Mouse (Mus musculus): ENCODE data around the gene Traf5. TPM values are rescaled to one million over a fixed set of nuclear protein-coding genes. Genes with fewer than 3 reads are reported as not detected.

The Traf5 gene
- 5.0 and 9.7 TPM in 2 replicates for polyA plus RNA-seq (2012; rRNA removed)

- peak within 1 kb of the TSS; percentile 87 for H3K27ac ChIP-seq (ENCODE audit: insufficient read depth, low read depth, low read length)
- H3K36me3 ChIP-seq (ENCODE audit: control insufficient read depth, insufficient read depth, low read length) = no peaks in the 10 kb centered on the region
- no peaks in the 10 kb centered on the region for H3K27me3 ChIP-seq (ENCODE audit: control insufficient read depth, insufficient read depth, low read length)
- under 1% methylated on average over 63 of the region's 63 CpGs for WGBS
- TF ChIP-seq POLR2A (IDR thresholded peaks at IDR 0.05; ENCODE audit: low read depth, low read length) (peak; percentile 60), CTCF (IDR thresholded peaks at IDR 0.05; ENCODE audit: extremely low read depth, insufficient read length, insufficient replicate concordance, low read depth, low read length) (no peak)
- peaks cover 6% of the 10 kb centered on the region for H3K4me1 ChIP-seq (ENCODE audit: control insufficient read depth, insufficient read depth, insufficient read length, low read length)
- H3K4me3 ChIP-seq (ENCODE audit: low read depth, low read length) = peak within 1 kb of the TSS; percentile 82
Measured at GRCm38 (mm10) chr1:192091806-192092772, at the start of gene Traf5. Gene Traf5, minus strand, starts transcription at chr1:192092559.

GRCm38 (mm10) chr1:192140313-192140712 is 48.0 kb upstream of the Traf5 start:
- Histone ChIP-seq H3K4me3 (ENCODE audit: low read depth, low read length) (no peak overlapping the region), H3K27ac (ENCODE audit: insufficient read depth, low read depth, low read length) (no peak overlapping the region), H3K27me3 (ENCODE audit: control insufficient read depth, insufficient read depth, low read length) (no peaks in the 10 kb centered on the region), H3K4me1 (ENCODE audit: control insufficient read depth, insufficient read depth, insufficient read length, low read length) (no peaks in the 10 kb centered on the region), H3K36me3 (ENCODE audit: control insufficient read depth, insufficient read depth, low read length) (0 out of 2 replicates have a peak, but pooled peaks cover 1% of the 10 kb centered on the region)
- TF ChIP-seq POLR2A (IDR thresholded peaks at IDR 0.05; ENCODE audit: low read depth, low read length) = no peak
- no peak for TF ChIP-seq CTCF (IDR thresholded peaks at IDR 0.05; ENCODE audit: extremely low read depth, insufficient read length, insufficient replicate concordance, low read depth, low read length)
- WGBS = 93% methylated on average over 2 of the region's 2 CpGs

GRCm38 (mm10) chr1:192137926-192138910 is 45.9 kb upstream of the Traf5 start, which contains the start of gene Rcor3:
Gene Rcor3, minus strand, starts transcription at chr1:192138062.
- Histone ChIP-seq H3K27ac (ENCODE audit: insufficient read depth, low read depth, low read length) (peak within 1 kb of the TSS; percentile 89), H3K4me1 (ENCODE audit: control insufficient read depth, insufficient read depth, insufficient read length, low read length) (no peaks in the 10 kb centered on the region), H3K4me3 (ENCODE audit: low read depth, low read length) (peak within 1 kb of the TSS; percentile 95), H3K27me3 (ENCODE audit: control insufficient read depth, insufficient read depth, low read length) (no peaks in the 10 kb centered on the region), H3K36me3 (ENCODE audit: control insufficient read depth, insufficient read depth, low read length) (peaks cover 3% of the 10 kb centered on the region; the same call in 1 of the 2 replicates)
- under 1% methylated on average over 66 of the region's 88 CpGs for WGBS
- TF ChIP-seq CTCF (IDR thresholded peaks at IDR 0.05; ENCODE audit: extremely low read depth, insufficient read length, insufficient replicate concordance, low read depth, low read length) (peak; percentile 25; the same call in 1 of the 2 replicates), POLR2A (IDR thresholded peaks at IDR 0.05; ENCODE audit: low read depth, low read length) (peak; percentile 67)

GRCm38 (mm10) chr1:192137291-192137925 is 45.0 kb upstream of the Traf5 start:
- H3K4me1 ChIP-seq (ENCODE audit: control insufficient read depth, insufficient read depth, insufficient read length, low read length) = no peaks in the 10 kb centered on the region
- H3K27me3 ChIP-seq (ENCODE audit: control insufficient read depth, insufficient read depth, low read length) = no peaks in the 10 kb centered on the region
- peak overlapping the region; percentile 89 for H3K27ac ChIP-seq (ENCODE audit: insufficient read depth, low read depth, low read length)
- WGBS = under 1% methylated on average over 47 of the region's 61 CpGs
- TF ChIP-seq POLR2A (IDR thresholded peaks at IDR 0.05; ENCODE audit: low read depth, low read length) = 0 out of 2 replicates have a peak, but pooled peaks have one; percentile 36
- no peak for TF ChIP-seq CTCF (IDR thresholded peaks at IDR 0.05; ENCODE audit: extremely low read depth, insufficient read length, insufficient replicate concordance, low read depth, low read length)
- peaks cover 3% of the 10 kb centered on the region; the same call in 1 of the 2 replicates for H3K36me3 ChIP-seq (ENCODE audit: control insufficient read depth, insufficient read depth, low read length)
- H3K4me3 ChIP-seq (ENCODE audit: low read depth, low read length) = peak overlapping the region; percentile 95

GRCm38 (mm10) chr1:192136561-192137290 is 44.4 kb upstream of the Traf5 start:
- TF ChIP-seq CTCF (IDR thresholded peaks at IDR 0.05; ENCODE audit: extremely low read depth, insufficient read length, insufficient replicate concordance, low read depth, low read length) = no peak
- no peak; the same call in none of the 2 replicates for TF ChIP-seq POLR2A (IDR thresholded peaks at IDR 0.05; ENCODE audit: low read depth, low read length)
- Histone ChIP-seq H3K4me1 (ENCODE audit: control insufficient read depth, insufficient read depth, insufficient read length, low read length) (no peaks in the 10 kb centered on the region), H3K4me3 (ENCODE audit: low read depth, low read length) (peak overlapping the region; percentile 95), H3K27me3 (ENCODE audit: control insufficient read depth, insufficient read depth, low read length) (no peaks in the 10 kb centered on the region), H3K27ac (ENCODE audit: insufficient read depth, low read depth, low read length) (peak overlapping the region; percentile 89), H3K36me3 (ENCODE audit: control insufficient read depth, insufficient read depth, low read length) (peaks cover 3% of the 10 kb centered on the region; the same call in 1 of the 2 replicates)
- WGBS = under 1% methylated on average over 53 of the region's 55 CpGs

GRCm38 (mm10) chr1:192130202-192130601 is 37.8 kb upstream of the Traf5 start:
- Histone ChIP-seq H3K27ac (ENCODE audit: insufficient read depth, low read depth, low read length) (no peak overlapping the region), H3K36me3 (ENCODE audit: control insufficient read depth, insufficient read depth, low read length) (peaks cover 27% of the 10 kb centered on the region), H3K27me3 (ENCODE audit: control insufficient read depth, insufficient read depth, low read length) (no peaks in the 10 kb centered on the region), H3K4me3 (ENCODE audit: low read depth, low read length) (no peak overlapping the region), H3K4me1 (ENCODE audit: control insufficient read depth, insufficient read depth, insufficient read length, low read length) (no peaks in the 10 kb centered on the region)
- WGBS = 79% methylated on average over 1 of the region's 1 CpGs
- no peak for TF ChIP-seq POLR2A (IDR thresholded peaks at IDR 0.05; ENCODE audit: low read depth, low read length)
- no peak for TF ChIP-seq CTCF (IDR thresholded peaks at IDR 0.05; ENCODE audit: extremely low read depth, insufficient read length, insufficient replicate concordance, low read depth, low read length)
